Comparison of ENCODE assay signal across 21 mouse cellular contexts in genomic region chr5:25252423-25252822, GRCm38 (mm10). TPM values are rescaled to one million over a fixed set of nuclear protein-coding genes. Genes with fewer than 3 reads are reported as not detected.
DNase-seq lines count a peak whose midpoint lies in the region; ATAC-seq lines count a peak whose summit lies in the region.
"Had no signal": no experiment of that assay in that cellular context is flagged by ENCODE, and none has a peak within 500 bp of the region (broad histone marks: within the 10 kb centered on the region; RNA-seq: fewer than 3 reads in every experiment).

No protein-coding gene starts in this region.

- intact Hi-C loops in gastrocnemius, postnatal 36 days (cut with DNase I) = no loop called here
- intact Hi-C loops in left cerebral cortex, postnatal 36 days (cut with DNase I) = no loop called here

- no peak overlapping the region for H3K4me2 ChIP-seq in lung, embryonic 16.5 days (ENCODE audit: low read depth, low read length)
- no peak overlapping the region for H3K4me2 ChIP-seq in stomach, embryonic 16.5 days (ENCODE audit: low read depth, low read length)
- H3K4me2 ChIP-seq: embryonic facial prominence, embryonic 12.5 days; hindbrain, embryonic 15.5 days had no signal

- ATAC-seq in lung, embryonic 16.5 days (ENCODE audit: low read depth) = peak; percentile 81
- peak; percentile 83 for ATAC-seq in stomach, embryonic 16.5 days (ENCODE audit: insufficient read depth, low FRiP score)

- peaks cover 3% of the 10 kb centered on the region; the same call in 1 of the 2 replicates for H3K4me1 ChIP-seq in lung, embryonic 16.5 days (replicated peaks; ENCODE audit: control insufficient read depth, insufficient read depth, low read length)
- H3K4me1 ChIP-seq in stomach, embryonic 16.5 days (ENCODE audit: control insufficient read depth, insufficient read depth, low read length) = no peaks in the 10 kb centered on the region
- H3K4me1 ChIP-seq: embryonic facial prominence, embryonic 12.5 days; hindbrain, embryonic 15.5 days had no signal

- no peaks in the 10 kb centered on the region for H3K9me3 ChIP-seq in lung, embryonic 16.5 days (ENCODE audit: control insufficient read depth, low read length)
- no peaks in the 10 kb centered on the region for H3K9me3 ChIP-seq in stomach, embryonic 16.5 days (replicated peaks; ENCODE audit: control insufficient read depth, low read length)
- H3K9me3 ChIP-seq: embryonic facial prominence, embryonic 12.5 days; hindbrain, embryonic 15.5 days had no signal

- H3K36me3 ChIP-seq in lung, embryonic 16.5 days (ENCODE audit: control insufficient read depth, insufficient read depth, low read length) = peaks cover 20% of the 10 kb centered on the region
- peaks cover 24% of the 10 kb centered on the region for H3K36me3 ChIP-seq in stomach, embryonic 16.5 days (ENCODE audit: control insufficient read depth, insufficient read depth, low read length)

- H3K4me3 ChIP-seq in lung, embryonic 16.5 days (ENCODE audit: low read length) = no peak overlapping the region
- no peak overlapping the region for H3K4me3 ChIP-seq in stomach, embryonic 16.5 days (replicated peaks; ENCODE audit: low read length)
- H3K4me3 ChIP-seq: embryonic facial prominence, embryonic 12.5 days; hindbrain, embryonic 15.5 days had no signal

- no peak overlapping the region for H3K27ac ChIP-seq in lung, embryonic 16.5 days (ENCODE audit: low read length)
- H3K27ac ChIP-seq in stomach, embryonic 16.5 days (ENCODE audit: low read length) = peak overlapping the region; percentile 81
- H3K27ac ChIP-seq: embryonic facial prominence, embryonic 12.5 days; hindbrain, embryonic 15.5 days had no signal

- WGBS in lung, embryonic 16.5 days = 36% methylated on average over 2 of the region's 2 CpGs
- WGBS in stomach, embryonic 16.5 days = 60% methylated on average over 2 of the region's 2 CpGs

- DNase-seq in lung, postnatal 14 days = no peak
- DNase-seq in kidney, adult 8-10 months = peak; percentile 82 to 90
- DNase-seq in kidney, postnatal 4 days = peak; percentile 21 to 46
- DNase-seq in layer of hippocampus, adult 9-11 months = no peak
- no peak for DNase-seq in gastrocnemius, postnatal 36 days
- DNase-seq in left cerebral cortex, postnatal 36 days (ENCODE audit: low spot score in 2 of 2) = no peak
- DNase-seq: adrenal gland, postnatal 10 days; B cell, adult 2 months; cerebellum, postnatal 36 days; left cerebral cortex, postnatal 4 days; spleen, adult 18-20 months had no signal

- H3K9ac ChIP-seq in lung, embryonic 16.5 days (ENCODE audit: low read length) = no peak overlapping the region
- no peak overlapping the region for H3K9ac ChIP-seq in stomach, embryonic 16.5 days (ENCODE audit: low read length)
- H3K9ac ChIP-seq: embryonic facial prominence, embryonic 12.5 days; hindbrain, embryonic 15.5 days had no signal

- H3K27me3 ChIP-seq in lung, embryonic 16.5 days (ENCODE audit: control insufficient read depth, insufficient read depth, low read depth, low read length) = no peaks in the 10 kb centered on the region
- no peaks in the 10 kb centered on the region for H3K27me3 ChIP-seq in stomach, embryonic 16.5 days (ENCODE audit: control insufficient read depth, insufficient read depth, low read length)
- H3K27me3 ChIP-seq: embryonic facial prominence, embryonic 12.5 days; hindbrain, embryonic 15.5 days had no signal

RNA-seq across cellular contexts. Expression of gene E130116L18Rik, which starts 29.5 kb away (rescaled TPM):
- polyA plus RNA-seq in lung, embryonic 16.5 days (2015; fragmentation: Nextera tagmentation; extraction: Ambion mirVana) = not detected in 2 replicates
- polyA plus RNA-seq in stomach, embryonic 16.5 days (2015; fragmentation: Nextera tagmentation; extraction: Ambion mirVana) = not detected in 2 replicates
- not detected for total RNA-seq in gastrocnemius, postnatal 36 days (2021)
- total RNA-seq in left cerebral cortex, postnatal 36 days (2021) = not detected
- total RNA-seq: adrenal gland, postnatal 10 days; granulocyte monocyte progenitor cell, adult 5-6 weeks; layer of hippocampus, postnatal 10 days; left cerebral cortex, postnatal 4 days; megakaryocyte, adult 5-6 weeks had no signal
- polyA plus RNA-seq: embryonic facial prominence, embryonic 12.5 days; heart, embryonic 16.5 days; hindbrain, embryonic 15.5 days; neural tube, embryonic 14.5 days; urinary bladder, adult 2 months had no signal

RNA-seq across cellular contexts. Expression of gene Galnt11, which starts 30.7 kb away (rescaled TPM):
- 34.7 and 35.5 TPM in 2 replicates for polyA plus RNA-seq in lung, embryonic 16.5 days (2015; fragmentation: Nextera tagmentation; extraction: Ambion mirVana)
- 38.4 and 41.1 TPM in 2 replicates for polyA plus RNA-seq in stomach, embryonic 16.5 days (2015; fragmentation: Nextera tagmentation; extraction: Ambion mirVana)
- 10 to 100 TPM in 1 of 2 experiments, 1 to 10 TPM in 1; 9.6 to 10.8 TPM for total RNA-seq in gastrocnemius, postnatal 36 days (2021)
- 10 to 100 TPM; 46.1 to 49.0 TPM for total RNA-seq in left cerebral cortex, postnatal 36 days (2021)

Comparison
In these comparisons a context has a peak if more than half of its experiments do, and no peak if none do; other contexts are left out.
1. DNase-seq: peak in kidney, adult 8-10 months (2 of 2) and kidney, postnatal 4 days (2 of 2); none in lung, postnatal 14 days (single experiment), layer of hippocampus, adult 9-11 months (single experiment), gastrocnemius, postnatal 36 days (0 of 2) and left cerebral cortex, postnatal 36 days (0 of 2).
2. RNA of gene Galnt11, which starts 30.7 kb away (total RNA-seq): 46.1 to 49.0 TPM in left cerebral cortex, postnatal 36 days; 9.6 to 10.8 TPM in gastrocnemius, postnatal 36 days; every median in the first group is over 4 times any median in the second.